Mouse (Mus musculus) cortical plate, adult 2 months (tissue): ENCODE results near the gene Ccr1.

ENCODE experiments used
- CTCF ChIP-seq: fragments of 200-500 bp; IDR thresholded peaks from 2 replicates; pipeline ENCODE4 v1.5.1; 2011; ENCODE audit warnings: mild to moderate bottlenecking, control low read depth, low read length; ENCODE audit not compliant: insufficient read depth; ENCODE audit errors: extremely low read depth
- POLR2A ChIP-seq: fragments of 200-500 bp; IDR thresholded peaks from 2 replicates; pipeline ENCODE4 v1.6.1; 2011; ENCODE audit warnings: mild to moderate bottlenecking, low read length, control low read depth; ENCODE audit not compliant: insufficient read depth; ENCODE audit errors: extremely low read depth

DNA sequence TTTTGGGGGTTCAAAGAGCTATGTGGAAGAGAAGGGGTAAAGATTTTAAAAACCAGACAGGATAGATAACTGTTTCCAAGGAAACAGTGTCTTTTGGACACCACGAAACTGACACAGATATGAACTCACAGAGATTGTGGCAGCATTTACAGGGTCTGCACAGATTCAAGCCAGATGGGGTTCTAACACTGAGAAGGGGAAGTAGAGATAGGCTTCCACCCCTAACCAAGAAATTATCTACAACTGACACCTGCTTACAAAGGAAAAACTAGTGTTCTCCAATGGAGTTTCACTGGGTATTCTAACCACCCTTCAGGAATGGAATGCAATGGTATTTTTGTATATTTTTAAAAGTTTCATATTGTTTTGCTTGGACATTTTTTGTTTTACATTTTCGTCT lies 47.6 kb upstream of the Ccr1 start:
- TF ChIP-seq CTCF = no peak
- TF ChIP-seq POLR2A = no peak
